Mouse (Mus musculus): ENCODE results near the gene Gtf3a. TPM values are rescaled to one million over a fixed set of nuclear protein-coding genes. Genes with fewer than 3 reads are reported as not detected.
A peak's percentile ranks its signal among the peaks of the same experiment; 100 is the strongest.

Gene Gtf3a
- polyA plus RNA-seq, 1 experiment = 55.6 TPM

- no peak for TF ChIP-seq POLR2A (IDR thresholded peaks at IDR 0.05; ENCODE audit: extremely low read depth, insufficient read depth, low read length)
- TF ChIP-seq CTCF (IDR thresholded peaks at IDR 0.05; ENCODE audit: extremely low read depth, insufficient read depth, low read length) = no peak
- Histone ChIP-seq H3K4me3 (ENCODE audit: insufficient read depth, low read length) (no peak overlapping the region), H3K27ac (ENCODE audit: insufficient read depth, low read length) (no peak overlapping the region), H3K4me1 (ENCODE audit: control insufficient read depth, insufficient read depth, low read length) (peaks cover 1% of the 10 kb centered on the region; the same call in 1 of the 2 replicates)
These were observed 24.9 kb downstream of the Gtf3a start for GRCm38 (mm10) chr5:146973353-146973752.

- no peak for TF ChIP-seq POLR2A (IDR thresholded peaks at IDR 0.05; ENCODE audit: extremely low read depth, insufficient read depth, low read length)
- TF ChIP-seq CTCF (IDR thresholded peaks at IDR 0.05; ENCODE audit: extremely low read depth, insufficient read depth, low read length) = no peak
These were observed 25.7 kb downstream of the Gtf3a start for GRCm38 (mm10) chr5:146973858-146974780.

GRCm38 (mm10) chr5:146974781-146975123 lies 26.3 kb downstream of the Gtf3a start:
- Histone ChIP-seq H3K4me1 (ENCODE audit: control insufficient read depth, insufficient read depth, low read length) (peaks cover 1% of the 10 kb centered on the region; the same call in 1 of the 2 replicates), H3K27ac (ENCODE audit: insufficient read depth, low read length) (no peak overlapping the region), H3K4me3 (ENCODE audit: insufficient read depth, low read length) (no peak overlapping the region)
- TF ChIP-seq POLR2A (IDR thresholded peaks at IDR 0.05; ENCODE audit: extremely low read depth, insufficient read depth, low read length) = no peak
- no peak for TF ChIP-seq CTCF (IDR thresholded peaks at IDR 0.05; ENCODE audit: extremely low read depth, insufficient read depth, low read length)

More at GRCm38 (mm10) chr5:146973858-146974780, 25.7 kb downstream of the Gtf3a start:
- H3K4me1 ChIP-seq (ENCODE audit: control insufficient read depth, insufficient read depth, low read length) = peaks cover 1% of the 10 kb centered on the region; the same call in 1 of the 2 replicates
- peak overlapping the region; percentile 36; the same call in 1 of the 2 replicates for H3K27ac ChIP-seq (ENCODE audit: insufficient read depth, low read length)
- no peak overlapping the region for H3K4me3 ChIP-seq (ENCODE audit: insufficient read depth, low read length)

GRCm38 (mm10) chr5:146981376-146981775 lies 32.9 kb downstream of the Gtf3a start:
- no peaks in the 10 kb centered on the region for H3K4me1 ChIP-seq (ENCODE audit: control insufficient read depth, insufficient read depth, low read length)
- H3K4me3 ChIP-seq (ENCODE audit: insufficient read depth, low read length) = no peak overlapping the region
- TF ChIP-seq POLR2A (IDR thresholded peaks at IDR 0.05; ENCODE audit: extremely low read depth, insufficient read depth, low read length) (no peak), CTCF (IDR thresholded peaks at IDR 0.05; ENCODE audit: extremely low read depth, insufficient read depth, low read length) (no peak)
- H3K27ac ChIP-seq (ENCODE audit: insufficient read depth, low read length) = no peak overlapping the region

- TF ChIP-seq POLR2A (IDR thresholded peaks at IDR 0.05; ENCODE audit: extremely low read depth, insufficient read depth, low read length) = no peak
- peak; percentile 86 for TF ChIP-seq CTCF (IDR thresholded peaks at IDR 0.05; ENCODE audit: extremely low read depth, insufficient read depth, low read length)
- no peak overlapping the region for H3K27ac ChIP-seq (ENCODE audit: insufficient read depth, low read length)
- no peak overlapping the region for H3K4me3 ChIP-seq (ENCODE audit: insufficient read depth, low read length)
- no peaks in the 10 kb centered on the region for H3K4me1 ChIP-seq (ENCODE audit: control insufficient read depth, insufficient read depth, low read length)
These were observed 34.8 kb downstream of the Gtf3a start for GRCm38 (mm10) chr5:146983216-146983615.

- Histone ChIP-seq H3K27ac (ENCODE audit: insufficient read depth, low read length) (no peak overlapping the region), H3K4me1 (ENCODE audit: control insufficient read depth, insufficient read depth, low read length) (no peaks in the 10 kb centered on the region), H3K4me3 (ENCODE audit: insufficient read depth, low read length) (no peak overlapping the region)
- no peak for TF ChIP-seq POLR2A (IDR thresholded peaks at IDR 0.05; ENCODE audit: extremely low read depth, insufficient read depth, low read length)
- TF ChIP-seq CTCF (IDR thresholded peaks at IDR 0.05; ENCODE audit: extremely low read depth, insufficient read depth, low read length) = no peak
These were observed 37.4 kb downstream of the Gtf3a start for GRCm38 (mm10) chr5:146985725-146986433.

GRCm38 (mm10) chr5:146987588-146987987 lies 39.1 kb downstream of the Gtf3a start:
- Histone ChIP-seq H3K27ac (ENCODE audit: insufficient read depth, low read length) (no peak overlapping the region), H3K4me1 (ENCODE audit: control insufficient read depth, insufficient read depth, low read length) (no peaks in the 10 kb centered on the region), H3K4me3 (ENCODE audit: insufficient read depth, low read length) (no peak overlapping the region)
- TF ChIP-seq POLR2A (IDR thresholded peaks at IDR 0.05; ENCODE audit: extremely low read depth, insufficient read depth, low read length) = no peak
- TF ChIP-seq CTCF (IDR thresholded peaks at IDR 0.05; ENCODE audit: extremely low read depth, insufficient read depth, low read length) = no peak

- Histone ChIP-seq H3K27ac (ENCODE audit: insufficient read depth, low read length) (no peak overlapping the region), H3K4me1 (ENCODE audit: control insufficient read depth, insufficient read depth, low read length) (no peaks in the 10 kb centered on the region), H3K4me3 (ENCODE audit: insufficient read depth, low read length) (no peak overlapping the region)
- TF ChIP-seq CTCF (IDR thresholded peaks at IDR 0.05; ENCODE audit: extremely low read depth, insufficient read depth, low read length) = no peak
- no peak for TF ChIP-seq POLR2A (IDR thresholded peaks at IDR 0.05; ENCODE audit: extremely low read depth, insufficient read depth, low read length)
These were observed 40.6 kb downstream of the Gtf3a start for GRCm38 (mm10) chr5:146989051-146989450.

- no peaks in the 10 kb centered on the region for H3K4me1 ChIP-seq (ENCODE audit: control insufficient read depth, insufficient read depth, low read length)
- no peak overlapping the region for H3K4me3 ChIP-seq (ENCODE audit: insufficient read depth, low read length)
- TF ChIP-seq POLR2A (IDR thresholded peaks at IDR 0.05; ENCODE audit: extremely low read depth, insufficient read depth, low read length) (no peak), CTCF (IDR thresholded peaks at IDR 0.05; ENCODE audit: extremely low read depth, insufficient read depth, low read length) (no peak)
- no peak overlapping the region for H3K27ac ChIP-seq (ENCODE audit: insufficient read depth, low read length)
These were observed 45.1 kb downstream of the Gtf3a start for GRCm38 (mm10) chr5:146993509-146993908.

Data from cortical plate, adult 2 months (tissue).